Mouse (Mus musculus) heart, postnatal 10 days (tissue): ENCODE measurements around the gene Ccne1. TPM values are rescaled to one million over a fixed set of nuclear protein-coding genes. Genes with fewer than 3 reads are reported as not detected.
"Not testable (repeated sequence)": the region's sequence is repeated elsewhere in the genome, so short reads cannot be mapped to it uniquely, and the experiment has no call there.

ENCODE experiments used
- DNase-seq, 2 experiments: peaks; one replicate each; pipeline ENCODE4 v3.0.0; 2021
- intact Hi-C: fragments of 180-260 bp; cut with DNase I; formaldehyde crosslinking; loops from one replicate; pipeline ENCODE4 v1.15.1; 2025
- total RNA-seq, 2 experiments: library from RNA; stranded (reverse); gene quantifications; 2 replicates each; pipeline ENCODE4 v1.2.3; 2021

Ccne1 gene
- total RNA-seq, result 1 to 10 TPM; 3.5 to 4.3 TPM

DNA sequence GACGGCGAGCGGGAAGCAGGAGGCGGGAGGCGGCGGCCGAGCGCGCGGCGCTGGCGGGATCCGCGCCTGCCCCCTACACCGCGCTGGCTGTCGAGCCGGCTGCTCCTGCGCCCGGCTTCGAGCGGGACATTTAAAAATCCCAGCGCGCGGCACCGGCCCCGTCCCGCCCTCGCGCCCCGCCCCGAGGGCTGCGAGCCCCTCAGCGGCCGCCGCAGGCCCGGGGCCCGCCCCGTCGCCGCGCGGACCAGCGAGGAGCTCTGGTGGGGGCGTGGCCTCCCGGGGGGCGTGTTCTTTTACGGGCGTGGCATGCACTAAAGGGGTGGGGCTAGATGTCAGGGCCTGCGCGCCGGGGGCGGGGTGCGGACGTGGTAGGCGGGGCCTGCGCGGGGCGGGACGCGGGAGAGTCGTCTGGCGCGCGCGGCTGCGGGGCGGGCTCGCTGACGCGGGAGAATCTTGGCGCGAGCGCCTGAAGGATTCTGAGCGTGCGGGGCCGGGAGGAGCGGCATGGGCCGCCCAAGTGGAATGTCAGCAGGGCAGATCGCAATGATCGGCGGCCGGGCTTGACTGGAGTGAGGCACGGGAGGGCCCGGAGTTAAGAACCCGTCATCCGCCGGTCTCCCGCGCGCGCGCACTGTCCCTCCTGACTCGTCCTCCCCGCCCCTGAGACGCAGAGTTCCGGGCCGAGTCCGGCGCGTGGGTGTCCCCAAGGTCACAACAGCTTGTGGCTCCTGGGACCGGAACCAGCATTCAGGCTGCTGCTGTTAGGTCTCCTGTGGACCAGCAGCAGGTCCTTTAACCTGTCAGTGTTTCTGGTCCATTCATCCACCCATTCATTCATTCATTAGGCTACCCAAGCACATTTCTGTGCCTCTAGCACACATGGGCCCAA, at the start of gene Ccne1:
TSS of gene Ccne1 (minus strand) at position 164 of the 889 bp plus-strand sequence.
- intact Hi-C loops, result no loop called here
- peak; percentile 99 to 100 for DNase-seq

DNA sequence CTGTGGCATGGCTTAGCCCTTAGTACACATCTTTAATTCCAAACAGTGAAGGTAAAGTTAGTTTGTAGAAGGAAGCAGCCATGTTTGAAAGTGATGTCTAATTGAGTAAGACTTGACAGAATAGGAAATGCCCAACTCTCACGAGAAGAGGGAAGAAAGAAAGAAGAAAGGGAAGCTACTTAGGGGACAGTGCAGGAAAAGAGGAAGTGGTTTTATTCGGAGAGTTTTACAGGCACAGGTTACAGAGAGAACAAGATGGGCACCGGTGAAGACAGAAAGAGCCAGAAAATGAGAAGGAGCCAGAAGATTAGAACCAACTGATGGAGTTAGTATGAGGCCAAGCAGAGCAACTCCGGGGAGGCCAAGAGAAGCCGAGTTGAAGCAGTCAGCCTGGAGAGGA, 48.5 kb upstream of the Ccne1 start:
- intact Hi-C loops, result no loop called here

DNA sequence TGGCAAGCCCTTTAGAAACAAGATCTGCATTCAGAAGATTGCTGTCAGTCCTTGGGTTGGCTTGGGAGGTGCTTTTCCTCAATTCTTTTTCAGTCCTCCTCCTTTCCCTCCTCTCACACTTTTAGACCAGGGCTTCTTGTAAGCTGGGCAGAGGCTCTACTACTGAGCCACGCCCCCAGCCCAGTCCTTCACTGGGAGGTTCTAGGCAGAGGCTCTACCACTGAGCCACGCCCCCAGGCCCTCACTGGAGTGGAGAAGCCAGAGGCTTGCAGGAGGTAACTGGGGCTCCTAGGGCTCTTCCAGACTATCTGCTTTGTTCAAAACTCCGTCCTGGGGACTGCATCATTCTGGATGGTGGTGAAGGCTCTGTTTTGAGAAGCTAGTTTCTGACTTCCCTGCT, 45.2 kb upstream of the Ccne1 start:
- no peak for DNase-seq
- intact Hi-C loops, result no loop called here

More for the DNA sequence above, 48.5 kb upstream of the Ccne1 start:
- DNase-seq, result no peak

DNA sequence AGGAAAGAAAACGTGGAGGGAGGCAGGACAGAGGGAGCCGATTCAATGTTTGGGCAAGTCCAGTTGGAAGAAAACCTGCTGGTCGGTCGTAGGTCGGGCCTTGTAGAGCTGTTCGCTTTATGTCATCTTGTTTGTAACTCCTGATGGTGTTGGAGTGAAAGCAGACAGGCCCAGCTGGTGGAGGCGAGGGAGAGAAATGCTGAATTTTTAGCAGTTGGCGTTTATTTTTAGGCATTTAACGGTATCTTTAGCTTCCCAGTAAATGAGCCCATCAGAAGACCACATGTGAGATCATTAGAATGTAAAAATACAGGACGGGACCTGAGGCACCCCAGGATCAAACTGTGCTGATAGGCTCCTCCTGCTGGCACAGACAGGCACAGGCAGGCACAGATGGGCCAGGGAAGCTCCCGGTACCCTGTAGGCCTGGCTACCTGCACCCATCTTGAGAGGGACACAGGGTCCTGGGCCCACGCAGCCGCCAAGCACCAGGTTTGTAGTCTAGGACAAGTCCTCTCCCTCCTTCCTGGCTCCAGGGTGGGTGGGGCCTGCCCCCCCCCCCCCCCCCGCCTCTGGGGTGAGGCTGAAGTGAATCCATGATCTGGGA, 44.5 kb upstream of the Ccne1 start:
- intact Hi-C loops, result no loop called here
- DNase-seq, result no peak

DNA sequence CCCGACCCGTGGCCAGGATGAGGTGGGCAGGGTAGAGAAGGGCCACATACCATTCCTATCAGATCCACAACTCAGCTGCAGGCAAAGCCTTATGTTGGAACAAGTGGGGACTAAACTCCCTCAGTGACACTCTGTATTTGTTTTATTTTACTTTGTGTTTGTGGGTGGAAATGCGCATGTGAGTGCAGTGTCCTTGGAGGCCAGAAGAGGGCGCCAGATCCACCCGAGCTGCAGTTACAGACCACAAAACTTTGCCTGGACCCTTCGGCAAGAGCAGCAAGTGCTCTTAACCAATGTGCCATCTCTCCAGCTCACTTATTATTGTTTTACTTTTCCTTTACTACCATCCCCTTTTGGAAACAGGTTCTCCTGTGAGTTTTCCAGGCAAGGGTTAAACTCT, 40.1 kb upstream of the Ccne1 start:
- no peak for DNase-seq
- intact Hi-C loops, result no loop called here

DNA sequence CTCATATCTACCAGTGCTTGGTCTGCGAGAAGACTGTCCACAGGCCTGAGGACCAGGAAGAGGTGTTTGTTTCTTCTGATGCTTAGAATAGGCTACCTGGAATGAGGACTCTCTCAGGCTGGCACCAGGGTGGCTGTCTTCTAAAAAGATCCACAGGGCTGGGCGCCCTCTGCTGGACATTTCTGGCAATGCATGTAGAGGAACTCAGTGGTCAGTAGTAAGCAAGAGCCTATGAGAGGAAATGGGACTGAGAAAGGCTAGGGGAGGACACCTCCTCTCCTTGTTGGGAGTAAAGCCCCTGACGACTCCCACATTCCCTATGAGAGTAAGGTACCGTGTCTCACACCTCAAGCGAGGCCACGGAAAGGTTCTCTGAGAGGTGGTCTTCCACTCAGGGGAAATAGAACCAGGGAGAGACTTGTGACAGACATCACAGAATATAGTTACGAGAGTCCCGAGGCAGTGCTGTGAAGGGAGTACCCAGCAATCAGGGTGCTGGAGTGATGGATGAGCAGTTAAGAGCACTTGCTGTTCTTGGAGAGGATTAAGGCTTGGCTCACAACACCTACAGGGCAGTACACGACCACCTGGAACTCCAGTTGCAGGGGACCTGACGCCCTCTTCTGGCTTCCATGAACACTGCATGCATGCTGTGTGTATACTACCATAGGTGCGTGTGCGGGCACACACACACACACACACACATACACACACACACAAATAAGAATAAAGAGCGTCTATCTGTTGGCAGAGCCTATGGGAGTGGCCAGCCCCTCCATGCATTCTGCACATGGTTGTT, 34.6 kb upstream of the Ccne1 start:
- peak; percentile 83 to 91 for DNase-seq
- intact Hi-C loops, result loop anchor here (1.0 kb wide), 1 partner anchor 81 kb away; no protein-coding TSS in a partner anchor

DNA sequence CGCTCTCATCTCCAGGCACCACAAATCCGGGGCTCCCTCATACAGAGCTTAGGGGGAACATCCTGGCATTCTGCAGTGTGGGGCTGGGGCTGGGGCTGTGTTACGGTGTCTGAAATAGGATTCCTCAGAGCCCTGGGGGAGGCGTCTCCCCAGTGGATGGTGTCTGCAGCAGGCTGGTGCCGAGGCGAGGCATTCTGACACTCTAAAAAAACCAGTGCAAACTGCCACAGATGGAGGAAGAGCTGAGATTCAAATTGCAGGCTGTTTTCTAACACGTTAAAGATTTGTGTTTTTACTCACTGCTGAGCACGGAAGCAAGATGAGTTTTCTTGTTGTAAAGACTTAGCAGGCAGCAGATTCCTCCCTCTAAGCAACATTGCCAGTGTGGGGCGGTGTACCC, 33.0 kb upstream of the Ccne1 start:
- intact Hi-C loops, result no loop called here
- DNase-seq, result no peak

DNA sequence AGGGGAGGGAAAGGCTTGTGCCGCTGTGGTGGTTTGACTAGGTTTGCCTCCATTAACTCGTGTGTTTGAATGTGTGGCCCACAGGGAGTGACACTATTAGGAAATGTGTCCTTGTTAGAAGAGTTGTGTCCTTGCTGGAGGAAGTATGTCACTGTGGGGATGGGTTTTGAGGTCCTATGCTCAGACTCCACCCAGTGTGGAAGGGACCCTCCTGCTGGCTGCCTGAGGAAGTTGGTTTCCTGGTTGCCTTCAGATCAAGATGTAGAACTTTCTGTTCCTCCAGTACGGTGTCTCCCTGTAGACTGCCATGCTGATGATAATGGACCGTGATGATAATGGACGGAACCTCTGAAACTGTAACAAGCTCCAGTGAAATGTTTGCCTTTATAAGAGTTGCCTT, 27.1 kb upstream of the Ccne1 start:
- intact Hi-C loops, result loop anchor here (5.0 kb wide), 1 partner anchor 762 kb away; no protein-coding TSS in a partner anchor
- no peak for DNase-seq

DNA sequence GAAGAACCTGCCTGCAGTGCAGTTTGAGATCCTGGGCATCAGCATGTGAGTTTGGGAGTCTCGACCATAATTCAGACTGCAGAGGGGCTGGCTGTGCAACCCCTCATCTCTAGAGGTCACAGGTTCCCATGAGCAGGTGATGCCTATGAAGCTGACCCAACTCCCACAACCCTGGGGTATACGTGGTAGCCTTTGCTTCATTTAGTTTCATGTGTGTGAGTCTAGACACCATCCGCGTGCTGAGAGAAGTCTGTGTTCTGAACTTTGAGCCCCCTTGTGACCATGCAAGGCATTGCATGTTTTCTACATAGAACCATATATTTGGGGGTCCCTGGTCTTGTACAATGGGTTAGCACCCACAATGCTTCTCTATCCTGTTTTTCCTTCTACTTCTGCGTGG, 23.9 kb upstream of the Ccne1 start:
- intact Hi-C loops, result loop anchor here (1.0 to 5.0 kb wide), 2 partner anchors 70 to 759 kb away; no protein-coding TSS in a partner anchor
- peak; percentile 29 to 54 for DNase-seq

DNA sequence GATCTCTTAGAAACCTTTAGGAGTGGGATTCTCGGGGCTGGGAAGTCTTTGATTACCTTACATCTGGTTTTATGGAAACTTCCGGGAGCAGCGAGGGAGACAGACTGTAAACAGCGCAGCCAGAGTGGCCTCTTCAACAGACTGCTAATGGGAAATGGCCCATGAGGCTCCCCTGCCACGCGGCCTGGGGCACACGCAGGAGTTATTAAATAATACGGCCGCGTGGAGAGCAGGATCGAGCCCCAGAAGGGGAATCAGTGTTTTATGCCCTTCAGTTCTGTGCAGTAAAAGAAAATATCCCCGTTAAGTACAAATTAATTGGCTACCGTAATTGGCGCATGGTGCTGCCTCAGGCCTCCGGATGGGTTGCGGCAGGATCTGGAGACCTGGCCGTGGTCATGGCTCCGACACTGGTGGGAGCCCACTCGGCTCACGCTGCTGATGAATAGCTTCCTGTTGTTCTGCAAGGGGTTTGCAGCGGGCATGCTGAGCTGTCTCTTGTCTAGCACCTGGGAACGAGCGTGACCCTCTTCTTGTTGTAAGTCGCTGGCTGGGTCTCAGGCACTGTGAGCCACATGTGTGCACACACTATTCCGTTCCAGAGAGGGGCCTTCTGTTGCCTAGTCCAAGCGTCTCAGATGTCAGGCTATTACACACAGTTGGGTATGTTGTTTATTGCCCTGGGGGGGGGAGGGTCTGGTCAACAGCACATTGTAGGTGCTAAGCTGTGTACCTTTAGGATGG, 22.8 kb upstream of the Ccne1 start:
- intact Hi-C loops, result loop anchor here (5.0 kb wide), 1 partner anchor 758 kb away; no protein-coding TSS in a partner anchor

DNA sequence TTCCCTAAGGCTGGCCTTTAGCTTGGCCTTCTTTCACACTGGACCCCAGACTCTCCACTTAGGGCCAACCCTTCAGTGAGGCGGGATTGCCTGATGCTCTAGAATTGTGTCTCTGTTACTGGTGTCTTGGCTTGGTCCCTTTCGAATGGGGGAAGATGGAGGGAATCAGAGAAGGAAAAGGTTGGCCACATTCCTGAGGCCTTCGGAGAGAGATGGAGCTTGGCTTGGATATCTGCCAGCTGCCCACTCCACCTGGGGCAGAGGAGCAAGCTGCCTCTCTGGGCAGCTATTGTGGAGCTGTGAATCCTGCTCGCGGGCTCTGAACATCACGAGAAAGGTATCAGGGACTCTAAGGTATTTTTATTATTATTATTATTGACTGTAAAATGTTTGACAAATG, 22.2 kb upstream of the Ccne1 start:
- intact Hi-C loops, result no loop called here
- DNase-seq, result no peak

More for the DNA sequence above, 22.8 kb upstream of the Ccne1 start:
- DNase-seq, result no peak

DNA sequence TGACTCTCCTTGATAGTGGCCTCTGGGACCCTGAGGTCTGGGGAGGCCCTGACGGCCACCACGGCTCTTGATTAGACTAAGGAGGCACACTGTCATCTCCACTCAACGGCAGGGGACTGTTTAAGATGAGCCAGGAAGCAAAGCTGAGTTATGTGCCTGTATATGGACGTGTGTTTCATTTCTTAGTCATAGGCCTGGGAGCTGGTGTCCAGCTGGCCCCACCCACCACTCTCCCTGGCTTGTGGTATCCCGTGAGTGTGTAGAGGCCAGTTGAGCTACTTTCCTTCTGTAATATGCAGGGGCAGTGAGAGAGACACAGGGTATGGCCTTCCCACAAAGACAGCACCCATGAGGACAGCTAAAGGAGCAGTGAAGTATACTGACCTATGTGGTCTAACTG, 20.9 kb upstream of the Ccne1 start:
- intact Hi-C loops, result not testable (repeated sequence)

DNA sequence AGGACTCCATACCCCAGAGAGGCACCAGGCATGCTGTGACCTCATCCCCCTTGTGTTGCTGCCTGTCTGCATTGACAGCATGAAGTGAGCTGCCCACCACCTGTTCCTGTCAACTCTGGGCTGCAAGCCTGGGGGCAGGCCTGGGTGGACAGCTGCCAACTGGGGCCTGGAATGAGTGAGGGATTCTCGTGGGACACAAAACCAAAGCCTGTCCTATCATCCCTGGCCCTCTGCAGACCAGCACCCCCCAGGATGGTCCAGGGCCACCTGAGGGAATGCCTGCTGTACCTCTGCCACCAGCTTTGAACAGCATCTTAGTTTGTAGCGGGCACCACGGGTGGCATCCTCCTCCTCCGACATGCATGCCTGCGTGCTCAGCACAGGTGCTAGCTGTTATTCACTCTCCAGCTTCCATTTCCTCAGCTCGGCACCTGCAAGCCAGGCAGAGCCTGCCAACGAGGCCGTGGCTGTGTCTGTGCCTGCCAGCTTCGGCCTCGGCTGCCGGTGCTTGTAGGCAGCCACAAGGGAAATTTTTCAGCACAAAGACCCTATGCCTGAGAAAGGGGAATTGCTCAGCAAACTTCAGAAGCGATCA, 18.3 kb upstream of the Ccne1 start:
- intact Hi-C loops, result no loop called here
- no peak for DNase-seq

More for the DNA sequence above, 20.9 kb upstream of the Ccne1 start:
- not testable (repeated sequence) for DNase-seq

DNA sequence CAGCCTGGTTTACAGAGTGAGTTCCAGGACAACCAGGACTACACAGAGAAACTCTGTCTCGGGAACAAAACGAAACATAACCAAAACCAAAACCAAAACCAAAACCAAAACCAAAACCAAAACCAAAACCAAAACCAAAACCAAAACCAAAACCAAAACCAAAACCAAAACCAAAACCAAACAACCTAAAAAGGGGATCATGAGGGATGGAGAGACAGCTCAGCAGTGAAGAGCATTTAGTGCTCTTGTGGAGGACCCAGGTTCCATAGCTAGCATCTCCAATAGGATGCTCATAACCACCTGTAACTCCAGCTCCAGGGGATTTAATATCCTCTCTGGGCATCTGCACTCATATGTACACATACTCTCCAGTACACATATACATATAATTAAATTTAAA, 16.8 kb upstream of the Ccne1 start:
- DNase-seq, intact Hi-C loops: not testable (repeated sequence)

DNA sequence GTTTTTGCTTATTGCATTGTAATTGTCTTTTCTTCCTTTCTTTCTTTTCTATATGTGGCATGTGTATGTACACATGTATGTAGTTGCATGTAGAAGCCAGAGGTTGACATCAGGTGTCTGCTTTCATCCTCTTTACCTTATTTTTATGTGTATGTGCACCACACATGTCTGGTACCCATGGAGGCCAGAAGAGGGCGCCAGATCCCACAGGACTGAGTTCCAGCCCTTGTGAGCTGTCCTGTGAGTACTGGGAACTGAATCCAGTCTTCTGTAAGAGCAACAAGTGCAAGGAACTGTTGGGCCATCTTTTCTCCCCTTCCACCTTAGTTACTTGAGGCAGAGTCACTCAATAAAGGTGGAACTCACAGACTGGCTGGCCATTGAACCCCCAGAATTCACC, 11.3 kb upstream of the Ccne1 start:
- DNase-seq, result no peak
- intact Hi-C loops, result no loop called here

DNA sequence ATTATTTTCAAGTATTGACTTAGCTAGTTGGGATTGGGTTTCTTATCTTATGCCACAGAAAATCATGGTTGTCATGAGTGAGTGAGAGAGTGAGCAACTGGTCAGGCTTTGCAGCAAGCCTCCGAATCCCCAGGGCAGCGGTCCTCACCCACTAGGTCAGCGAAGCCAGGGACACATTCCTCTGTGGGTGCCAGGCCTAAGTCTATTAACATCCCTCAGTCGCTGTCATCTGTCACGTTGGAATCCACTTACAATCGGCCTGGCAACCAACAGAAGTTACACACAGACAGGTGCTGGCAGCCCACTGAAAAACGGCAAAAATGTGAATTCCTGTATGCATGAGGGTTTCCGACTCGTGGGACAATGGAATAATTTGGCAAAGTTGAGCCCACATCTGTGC, 5.1 kb upstream of the Ccne1 start:
- intact Hi-C loops, result no loop called here

DNA sequence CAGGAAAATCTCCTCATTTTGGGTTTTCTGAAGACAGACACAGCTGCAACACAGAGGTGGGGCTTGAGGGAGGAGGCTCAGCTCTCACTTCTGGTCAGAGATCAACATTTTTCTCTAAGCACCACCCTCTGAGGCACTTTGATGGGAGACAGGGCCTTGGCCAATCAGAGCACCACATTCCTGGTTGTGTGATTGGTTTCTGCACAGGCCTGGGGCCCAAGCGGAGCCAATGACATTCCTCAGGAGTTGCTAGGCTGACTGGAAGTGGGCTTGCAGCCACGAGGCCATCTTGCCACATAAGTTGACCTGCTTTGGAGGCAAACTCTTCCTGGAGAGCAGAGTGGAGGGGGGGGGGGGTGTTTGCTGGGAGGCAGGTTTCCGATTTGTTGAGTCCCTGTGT, 4.7 kb upstream of the Ccne1 start:
- DNase-seq, result peak; percentile 70 to 78
- intact Hi-C loops, result no loop called here

More for the DNA sequence above, 5.1 kb upstream of the Ccne1 start:
- DNase-seq, result peak; percentile 18 to 29

DNA sequence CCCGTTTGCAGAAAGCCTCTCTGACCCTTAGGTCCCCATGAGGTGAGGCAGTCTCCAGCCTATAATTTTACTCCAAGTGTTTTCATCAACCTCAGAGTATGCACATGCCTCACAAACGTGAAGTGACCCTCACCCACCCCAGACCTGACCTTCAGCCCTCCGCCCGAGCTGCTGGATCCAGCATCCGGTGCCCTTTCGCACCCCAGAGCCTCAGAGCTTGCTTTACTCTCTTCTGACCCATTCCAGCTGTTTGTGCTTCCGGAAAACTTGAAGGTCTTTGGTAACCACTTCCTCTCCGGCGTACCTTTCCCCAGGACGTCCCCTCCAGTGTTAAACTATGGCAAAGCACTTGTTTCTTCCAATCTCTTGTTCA, 912 bp upstream of the Ccne1 start:
- intact Hi-C loops, result no loop called here
- no peak for DNase-seq

DNA sequence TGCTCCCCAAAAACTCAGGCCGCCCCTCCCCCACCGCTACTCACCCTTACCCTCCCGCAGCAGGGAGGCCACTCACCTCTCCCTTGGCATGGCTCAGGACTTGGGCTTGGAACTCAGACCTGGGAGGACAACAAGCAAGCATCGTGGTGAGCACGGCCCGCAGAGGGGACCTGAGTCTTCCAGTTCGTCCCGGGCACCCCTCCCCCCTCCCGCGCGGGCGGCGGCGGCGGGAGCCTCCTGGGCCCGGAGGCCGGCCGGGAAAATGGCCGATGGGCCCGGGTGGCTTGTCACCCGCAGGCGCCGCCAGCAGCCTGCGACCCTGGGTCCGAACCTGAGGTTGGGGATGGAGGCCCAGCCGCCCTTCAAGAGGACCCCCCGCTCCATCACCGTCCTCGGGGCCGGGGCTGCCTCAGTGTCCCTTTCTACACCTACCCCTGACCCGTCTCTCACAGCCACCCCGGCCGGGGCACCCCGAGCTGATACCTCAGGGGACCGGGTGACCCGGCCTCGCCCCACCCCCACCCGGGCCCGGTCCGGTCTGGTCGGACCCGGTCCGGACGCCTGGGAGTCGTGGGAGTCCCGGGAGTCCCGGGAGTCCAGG, 523 bp downstream of the Ccne1 start:
- intact Hi-C loops, result no loop called here
- DNase-seq, result peak; percentile 24 to 43
